ENCODE assay signal across 9 mouse cellular contexts in the genomic region with DNA sequence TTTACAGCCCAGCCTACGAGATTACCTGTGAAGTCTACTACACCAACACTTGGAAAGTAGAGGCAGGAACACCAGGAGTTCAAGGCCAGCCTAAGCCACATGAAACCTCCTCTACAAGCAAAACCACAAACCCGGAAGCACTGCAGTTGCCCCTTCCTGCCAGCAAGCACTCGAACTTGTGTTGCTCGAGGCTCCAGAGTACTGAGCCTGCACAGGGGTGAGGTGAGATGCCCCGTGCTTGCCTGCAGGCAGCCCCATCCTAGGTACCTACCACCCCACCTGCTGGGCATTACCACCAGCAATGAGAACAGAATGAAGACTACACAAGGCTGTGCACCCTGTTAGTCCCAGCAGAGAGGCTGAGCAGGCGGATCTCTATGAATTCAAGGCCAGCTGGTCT. TPM values are rescaled to one million over a fixed set of nuclear protein-coding genes. Genes with fewer than 3 reads are reported as not detected.
DNase-seq lines count a peak whose midpoint lies in the region; ATAC-seq lines count a peak whose summit lies in the region.
"Had no signal": no experiment of that assay in that cellular context is flagged by ENCODE, and none has a peak within 500 bp of the region (broad histone marks: within the 10 kb centered on the region; RNA-seq: fewer than 3 reads in every experiment).

No protein-coding gene starts in this region.

- no peaks in the 10 kb centered on the region for H3K9me3 ChIP-seq in kidney, embryonic 14.5 days (ENCODE audit: control insufficient read depth, low read length)
- no peaks in the 10 kb centered on the region for H3K9me3 ChIP-seq in hindbrain, embryonic 16.5 days (ENCODE audit: control insufficient read depth, low read length)

- H3K4me3 ChIP-seq in kidney, embryonic 14.5 days (ENCODE audit: low read length): no peak overlapping the region
- H3K4me3 ChIP-seq in hindbrain, embryonic 16.5 days (ENCODE audit: low read length): no peak overlapping the region

- H3K27me3 ChIP-seq in kidney, embryonic 14.5 days (ENCODE audit: control insufficient read depth, insufficient read depth, low read length): no peaks in the 10 kb centered on the region
- no peaks in the 10 kb centered on the region for H3K27me3 ChIP-seq in hindbrain, embryonic 16.5 days (replicated peaks; ENCODE audit: control insufficient read depth, insufficient read depth, low read length)

- ATAC-seq in kidney, embryonic 14.5 days (ENCODE audit: low FRiP score, low TSS enrichment): no peak
- no peak for ATAC-seq in hindbrain, embryonic 16.5 days
- no peak for ATAC-seq in frontal cortex, adult (ENCODE audit: low TSS enrichment)

- H3K9ac ChIP-seq in kidney, embryonic 14.5 days (ENCODE audit: low read depth, low read length): no peak overlapping the region
- H3K9ac ChIP-seq in hindbrain, embryonic 16.5 days (ENCODE audit: low read depth, low read length): no peak overlapping the region

- peaks cover 52% of the 10 kb centered on the region for H3K36me3 ChIP-seq in kidney, embryonic 14.5 days (ENCODE audit: control insufficient read depth, insufficient read depth, low read length)
- H3K36me3 ChIP-seq in hindbrain, embryonic 16.5 days (ENCODE audit: control insufficient read depth, insufficient read depth, low read length): peaks cover 45% of the 10 kb centered on the region

- 87% methylated on average over 6 of the region's 6 CpGs for WGBS in kidney, embryonic 14.5 days
- 90% methylated on average over 6 of the region's 6 CpGs for WGBS in hindbrain, embryonic 16.5 days

- H3K4me2 ChIP-seq in kidney, embryonic 14.5 days (replicated peaks; ENCODE audit: low read depth, low read length): 0 out of 2 replicates have a peak overlapping the region, but pooled peaks have one; percentile 68
- peak overlapping the region; percentile 12; the same call in 1 of the 2 replicates for H3K4me2 ChIP-seq in hindbrain, embryonic 16.5 days (ENCODE audit: low read length)

- H3K27ac ChIP-seq in kidney, embryonic 14.5 days (ENCODE audit: low read depth, low read length): no peak overlapping the region
- no peak overlapping the region for H3K27ac ChIP-seq in hindbrain, embryonic 16.5 days (ENCODE audit: low read depth, low read length)

- H3K4me1 ChIP-seq in kidney, embryonic 14.5 days (ENCODE audit: control insufficient read depth, insufficient read depth, low read length): peaks cover 5% of the 10 kb centered on the region
- peaks cover 19% of the 10 kb centered on the region for H3K4me1 ChIP-seq in hindbrain, embryonic 16.5 days (ENCODE audit: control insufficient read depth, insufficient read depth, low read depth, low read length)

- DNase-seq in kidney, adult 11 months: no peak
- peak; percentile 48 for DNase-seq in T-cell, adult 2 months (ENCODE audit: low spot score)
- DNase-seq in natural killer cell, adult 2 months (ENCODE audit: low spot score in 2 of 2): peak; percentile 24 to 29
- no peak for DNase-seq in spleen, postnatal 10 days (ENCODE audit: low spot score in 2 of 2)
- no peak for DNase-seq in adipocyte (ENCODE audit: low spot score)
- DNase-seq: gastrocnemius, postnatal 25 days had no signal

RNA-seq across cellular contexts. Expression of a gene that starts 1.9 kb away (rescaled TPM):
- polyA plus RNA-seq in kidney, embryonic 14.5 days (2014; fragmentation: Nextera tagmentation; extraction: Ambion mirVana): 362 and 419 TPM in 2 replicates
- polyA plus RNA-seq in hindbrain, embryonic 16.5 days (2015; fragmentation: Nextera tagmentation; extraction: Ambion mirVana): 241 and 243 TPM in 2 replicates

RNA-seq across cellular contexts. Expression of a gene that starts 9.6 kb away (rescaled TPM):
- polyA plus RNA-seq in kidney, embryonic 14.5 days (2014; fragmentation: Nextera tagmentation; extraction: Ambion mirVana): 0.16 and 0.17 TPM in 2 replicates
- polyA plus RNA-seq in hindbrain, embryonic 16.5 days (2015; fragmentation: Nextera tagmentation; extraction: Ambion mirVana): 0.50 and 0.55 TPM in 2 replicates

RNA-seq across cellular contexts. Expression of a gene that starts 30.3 kb away (rescaled TPM):
- polyA plus RNA-seq in kidney, embryonic 14.5 days (2014; fragmentation: Nextera tagmentation; extraction: Ambion mirVana): 21.4 and 37.2 TPM in 2 replicates
- 121 and 131 TPM in 2 replicates for polyA plus RNA-seq in hindbrain, embryonic 16.5 days (2015; fragmentation: Nextera tagmentation; extraction: Ambion mirVana)

RNA-seq across cellular contexts. Expression of a gene that starts 57.3 kb away (rescaled TPM):
- polyA plus RNA-seq in kidney, embryonic 14.5 days (2014; fragmentation: Nextera tagmentation; extraction: Ambion mirVana): 7.1 and 7.9 TPM in 2 replicates
- 3.6 and 5.2 TPM in 2 replicates for polyA plus RNA-seq in hindbrain, embryonic 16.5 days (2015; fragmentation: Nextera tagmentation; extraction: Ambion mirVana)

RNA-seq across cellular contexts. Expression of a gene that starts 57.4 kb away (rescaled TPM):
- 5.9 and 8.2 TPM in 2 replicates for polyA plus RNA-seq in kidney, embryonic 14.5 days (2014; fragmentation: Nextera tagmentation; extraction: Ambion mirVana)
- 7.5 and 8.0 TPM in 2 replicates for polyA plus RNA-seq in hindbrain, embryonic 16.5 days (2015; fragmentation: Nextera tagmentation; extraction: Ambion mirVana)

Comparison
In these comparisons a context has a peak if more than half of its experiments do, and no peak if none do; other contexts are left out.
1. DNase-seq: peak in T-cell, adult 2 months (single experiment) and natural killer cell, adult 2 months (2 of 2); none in kidney, adult 11 months (single experiment), spleen, postnatal 10 days (0 of 2) and adipocyte (single experiment).